Mouse (Mus musculus) heart, postnatal 25 days (tissue): ENCODE data around the gene Slc25a26. TPM values are rescaled to one million over a fixed set of nuclear protein-coding genes. Genes with fewer than 3 reads are reported as not detected.

Experiments
- DNase-seq: peaks from one replicate; pipeline ENCODE4 v3.0.0; 2022; ENCODE audit warnings: low spot score
- intact Hi-C: fragments of 180-260 bp; cut with DNase I; formaldehyde crosslinking; loops from one replicate; pipeline ENCODE4 v1.15.1; 2025
- total RNA-seq, 2 experiments: library from RNA; stranded (reverse); gene quantifications; 2 replicates each; pipeline ENCODE4 v1.2.3; 2021

Gene Slc25a26
- total RNA-seq, 2 experiments from 2014 or later: 15.9 to 18.2 TPM

DNA sequence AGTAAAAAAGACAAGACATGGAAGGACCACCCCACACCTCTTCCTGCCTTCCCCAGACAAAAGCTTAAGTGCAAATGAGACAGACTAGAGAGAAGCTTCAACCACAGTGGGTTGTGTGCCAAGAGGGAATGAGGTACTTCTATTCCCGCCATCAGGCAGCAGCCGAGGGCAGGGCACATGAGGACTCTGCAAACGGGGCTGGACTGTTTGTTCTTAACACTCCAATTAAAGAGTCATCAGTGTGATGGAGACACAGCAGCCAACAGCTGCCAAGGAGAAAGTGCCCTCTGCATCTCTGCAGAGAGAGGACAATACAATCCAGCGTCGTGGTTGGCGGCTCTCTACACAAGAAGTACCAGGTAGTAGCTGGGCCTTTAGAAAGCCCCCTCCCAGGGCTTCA lies 128.7 kb downstream of the Slc25a26 start:
- DNase-seq: no peak
- intact Hi-C loops: loop anchor here (10.0 kb wide), 1 partner anchor 186 kb away; no protein-coding TSS in a partner anchor

DNA sequence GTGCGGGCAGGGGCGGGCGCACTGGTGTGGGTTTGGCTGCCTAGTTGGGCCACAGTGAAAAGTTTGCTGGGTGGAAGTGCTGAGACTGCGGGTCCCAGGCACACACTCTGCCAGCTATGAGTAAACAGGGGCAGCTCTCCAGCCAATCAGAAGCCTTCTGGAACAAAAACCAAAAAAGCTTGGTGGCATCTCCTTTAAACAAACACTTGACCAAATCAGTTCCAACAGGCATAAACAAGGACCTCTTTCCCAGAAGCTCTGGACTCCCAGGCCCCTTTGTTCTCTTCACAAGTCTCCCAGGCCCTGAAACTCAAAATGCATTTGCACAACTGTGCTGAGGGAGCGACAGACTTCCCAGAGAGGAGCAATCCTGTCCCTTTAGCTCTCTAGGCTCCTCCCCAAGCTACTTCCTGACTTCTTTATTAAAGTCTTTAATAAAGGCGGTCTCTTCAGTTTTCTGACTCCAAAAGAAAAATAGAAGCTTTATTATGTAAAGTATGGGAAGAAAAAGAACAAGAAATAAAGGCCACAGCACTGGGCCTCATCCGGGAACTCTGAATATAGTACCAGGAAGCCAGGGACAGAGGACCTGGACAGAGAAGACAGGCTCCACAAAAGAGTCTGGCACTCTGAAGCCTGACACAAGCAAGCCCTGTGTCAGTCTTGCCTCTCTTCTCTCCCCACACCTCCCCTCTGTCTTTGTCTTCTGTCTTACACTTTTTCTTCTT lies 131.1 kb downstream of the Slc25a26 start:
- DNase-seq: no peak
- intact Hi-C loops: no loop called here

DNA sequence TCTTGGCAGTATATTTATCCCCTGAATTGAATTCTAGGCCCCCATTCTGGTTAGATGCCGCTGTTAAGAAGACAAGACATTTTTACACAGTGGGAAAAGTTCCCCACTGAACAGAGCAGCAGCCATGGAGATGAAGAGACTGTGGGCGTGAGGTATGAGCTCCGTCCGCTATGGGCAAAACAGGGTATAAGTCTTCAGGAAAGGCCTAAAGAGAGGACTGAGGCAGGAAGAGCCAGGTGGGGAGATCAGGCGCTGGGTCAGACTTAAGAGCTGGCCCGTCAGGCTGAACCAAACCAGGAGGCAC lies 131.6 kb downstream of the Slc25a26 start:
- no peak for DNase-seq
- intact Hi-C loops: no loop called here

DNA sequence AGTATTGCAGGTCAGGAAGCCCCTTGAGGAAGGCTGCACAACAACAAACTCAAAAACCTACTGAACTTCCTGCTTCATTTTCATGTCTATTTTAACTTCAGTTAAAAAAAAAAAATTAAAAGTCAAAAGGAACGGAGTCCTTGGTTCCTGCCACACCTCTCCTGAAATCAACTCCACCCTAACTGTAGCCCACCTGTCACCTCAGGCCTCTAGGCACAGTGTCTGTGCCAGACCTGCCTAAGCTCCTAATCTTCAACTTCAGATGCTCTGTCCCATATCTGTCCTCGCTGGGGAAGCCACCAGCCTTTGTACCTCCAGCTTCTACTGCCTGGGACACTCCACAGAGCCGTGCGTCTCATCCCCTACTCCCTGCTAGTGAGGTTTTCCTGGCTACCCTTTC lies 134.1 kb downstream of the Slc25a26 start:
- DNase-seq: no peak
- intact Hi-C loops: no loop called here

DNA sequence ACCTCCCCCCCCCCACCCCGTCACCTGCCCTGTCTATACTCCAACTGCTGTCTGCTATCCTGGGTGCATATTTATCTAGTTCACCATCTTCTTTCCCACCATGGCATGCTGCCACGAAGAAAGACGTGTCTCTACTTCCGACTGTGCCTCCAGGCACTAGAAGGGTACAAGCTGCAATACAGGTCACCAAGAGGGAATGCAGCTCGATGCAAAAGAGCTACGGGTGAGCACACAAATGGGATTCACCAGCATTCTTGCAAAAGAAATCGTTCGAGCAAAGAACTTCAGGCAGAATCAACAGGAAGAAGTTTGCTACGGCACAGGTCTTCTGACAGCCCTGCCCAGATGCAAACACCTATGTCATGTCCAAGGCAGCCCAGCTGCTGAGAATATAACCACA lies 134.6 kb downstream of the Slc25a26 start:
- intact Hi-C loops: no loop called here
- no peak for DNase-seq

DNA sequence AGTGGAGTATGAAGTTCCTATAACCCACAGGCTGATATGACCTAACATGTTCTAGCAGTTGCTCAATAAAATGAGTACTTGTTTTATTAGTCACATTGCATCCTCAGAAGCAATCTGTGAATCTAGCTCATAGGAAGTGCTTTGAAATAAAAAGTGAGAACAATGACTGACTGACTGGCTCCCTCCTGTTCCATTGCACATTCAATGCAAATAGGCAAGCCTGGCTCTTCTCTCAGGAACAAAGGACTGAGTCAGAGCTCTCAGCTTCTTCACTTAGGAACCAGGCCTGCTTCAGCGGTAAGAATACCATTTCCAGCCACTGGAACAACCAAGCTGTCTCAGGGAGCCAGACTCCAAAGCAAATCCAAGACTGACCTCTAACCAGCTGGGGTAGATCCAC lies 135.2 kb downstream of the Slc25a26 start:
- intact Hi-C loops: no loop called here
- no peak for DNase-seq

DNA sequence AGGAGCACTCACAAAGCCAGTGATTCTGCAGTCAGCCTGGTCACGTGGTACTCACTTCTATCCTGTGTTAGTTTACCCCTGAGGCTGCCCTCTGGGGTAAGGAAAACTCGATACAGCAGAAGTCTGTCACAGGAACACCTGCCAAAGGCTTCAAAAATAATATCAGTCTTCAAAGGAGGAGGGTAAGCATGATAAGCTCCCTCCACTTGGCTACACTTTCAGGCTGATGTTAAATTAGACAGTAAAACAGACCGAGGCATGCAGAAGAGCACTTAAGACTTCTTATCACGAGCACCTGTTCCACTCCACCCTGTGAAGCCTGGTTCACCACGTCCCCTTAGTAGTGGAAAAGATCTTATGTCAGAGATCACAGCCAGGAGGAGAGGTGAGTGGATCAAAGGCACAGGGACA lies 136.9 kb downstream of the Slc25a26 start:
- intact Hi-C loops: no loop called here
- no peak for DNase-seq

DNA sequence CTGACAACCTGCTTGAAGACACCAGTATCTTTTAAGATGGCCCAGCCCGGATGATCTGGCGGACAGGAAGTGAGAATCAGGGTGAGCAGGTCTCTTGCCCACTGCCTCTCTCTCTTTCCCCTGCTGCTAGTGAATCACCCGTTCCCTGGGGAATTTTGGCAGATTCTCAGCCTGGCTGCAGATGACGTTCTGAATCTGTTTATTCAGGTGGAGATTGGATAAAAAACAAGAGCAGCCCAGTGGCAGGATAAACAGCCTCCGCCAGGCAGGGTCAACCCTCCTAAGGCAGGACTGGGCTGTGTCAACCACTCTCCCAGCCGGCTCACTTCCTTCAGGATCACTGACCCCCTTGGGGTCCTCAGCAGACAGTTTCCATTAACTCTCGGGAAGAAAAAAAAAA lies 140.2 kb downstream of the Slc25a26 start:
- DNase-seq: peak; percentile 20
- intact Hi-C loops: no loop called here

DNA sequence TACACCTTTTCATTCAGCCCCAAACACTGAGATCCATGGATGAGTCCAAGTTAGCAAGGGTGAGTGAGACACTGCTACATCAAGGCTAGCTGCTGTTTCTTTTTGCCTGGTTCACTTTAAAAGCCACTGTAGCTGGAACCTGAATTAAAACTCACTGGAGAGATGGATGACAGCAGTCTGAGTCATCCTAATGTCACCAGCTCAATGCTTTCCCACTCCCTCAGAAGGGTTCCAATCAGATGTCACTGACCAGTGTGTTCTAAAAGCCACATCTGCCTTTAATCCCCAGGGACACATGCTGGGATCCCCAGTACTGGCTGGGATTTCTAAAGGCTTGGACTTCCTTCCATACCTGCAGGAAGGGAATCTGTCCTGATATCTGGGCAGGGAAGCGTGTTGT lies 141.9 kb downstream of the Slc25a26 start:
- no peak for DNase-seq
- intact Hi-C loops: no loop called here

DNA sequence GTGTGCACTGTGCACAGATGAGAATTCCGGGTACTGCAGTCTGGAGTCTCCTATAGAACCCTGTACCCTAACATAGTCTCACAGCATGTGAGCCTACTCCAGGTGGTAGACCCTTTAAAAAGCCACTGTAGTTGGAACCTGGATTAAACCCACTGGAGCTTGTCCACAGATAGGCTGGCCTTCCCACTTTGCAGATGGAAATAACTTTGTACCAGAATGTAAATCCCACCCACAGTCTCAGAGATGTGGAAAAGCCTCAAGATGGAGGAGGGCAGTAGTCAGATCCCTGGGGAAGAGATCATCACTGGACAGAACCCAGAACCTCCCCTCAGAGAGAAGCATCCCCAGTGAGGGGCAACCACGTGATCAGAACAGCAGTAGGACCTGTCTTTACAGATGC lies 143.9 kb downstream of the Slc25a26 start:
- intact Hi-C loops: no loop called here
- no peak for DNase-seq

DNA sequence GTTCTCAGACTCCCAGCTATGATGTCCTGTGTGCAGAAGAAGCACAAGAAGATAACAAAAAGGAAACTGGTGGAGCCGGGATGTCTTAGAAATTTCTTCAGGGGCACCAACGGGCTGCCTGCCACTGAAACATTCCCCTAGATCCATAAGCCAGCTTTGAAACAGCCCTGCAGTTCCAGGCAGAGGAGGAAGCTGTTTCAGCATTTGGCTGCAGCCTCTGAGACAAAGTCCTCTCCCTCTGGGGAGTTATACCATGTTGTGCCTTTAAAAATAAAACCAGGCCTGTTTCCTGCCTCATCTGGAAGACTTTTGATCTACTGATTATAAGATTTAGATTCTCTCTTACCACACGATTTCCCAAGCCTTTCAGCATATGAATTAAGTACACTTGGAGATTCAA lies 144.5 kb downstream of the Slc25a26 start:
- no peak for DNase-seq
- intact Hi-C loops: no loop called here

DNA sequence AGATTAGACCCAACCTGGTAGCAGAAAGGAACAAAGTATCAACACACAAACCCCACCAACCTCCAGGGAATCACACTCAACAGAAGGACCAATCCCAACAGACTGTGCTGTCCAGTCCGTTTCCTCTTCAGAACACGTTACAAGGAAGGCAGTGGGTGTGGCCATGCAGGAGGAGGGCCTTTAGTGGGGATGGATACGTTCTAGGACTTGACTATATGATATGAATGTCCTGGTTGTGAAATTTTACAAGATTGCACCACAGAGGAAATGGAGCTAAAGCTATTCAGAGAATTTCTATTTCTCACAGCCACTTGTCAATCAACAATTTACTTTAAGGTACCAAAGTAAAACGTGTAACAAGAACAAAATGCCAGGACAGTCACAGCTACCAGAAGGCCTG lies 145.6 kb downstream of the Slc25a26 start:
- no peak for DNase-seq
- intact Hi-C loops: no loop called here

DNA sequence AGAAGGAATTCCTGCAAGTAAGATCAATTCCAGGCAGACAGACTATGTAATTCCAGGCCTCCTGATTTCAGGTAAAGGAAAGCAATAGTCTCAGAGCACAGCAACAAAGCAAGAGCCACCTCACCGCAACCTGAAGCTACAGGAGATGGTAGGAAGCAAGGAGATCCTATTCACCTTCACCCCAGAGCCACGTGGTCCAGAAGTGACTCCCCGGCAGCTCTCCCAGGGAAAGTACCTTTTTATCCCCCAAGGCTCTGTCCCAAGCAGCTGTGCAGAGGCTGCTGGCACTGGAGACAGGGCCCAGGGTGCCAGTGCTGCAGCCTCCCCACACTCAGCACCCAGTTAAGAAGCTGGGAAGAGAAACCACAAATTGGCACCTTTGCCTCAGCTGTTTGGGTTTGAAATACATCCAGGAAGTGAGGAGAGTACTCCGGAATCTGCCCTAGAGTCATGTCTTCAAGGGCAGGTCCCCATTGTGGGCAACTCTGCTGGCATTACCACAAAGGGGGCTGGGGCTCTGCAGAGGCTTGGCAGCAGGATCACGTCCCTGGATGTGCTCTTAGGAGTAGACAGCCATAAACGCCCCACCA lies 146.2 kb downstream of the Slc25a26 start:
- intact Hi-C loops: no loop called here
- no peak for DNase-seq

DNA sequence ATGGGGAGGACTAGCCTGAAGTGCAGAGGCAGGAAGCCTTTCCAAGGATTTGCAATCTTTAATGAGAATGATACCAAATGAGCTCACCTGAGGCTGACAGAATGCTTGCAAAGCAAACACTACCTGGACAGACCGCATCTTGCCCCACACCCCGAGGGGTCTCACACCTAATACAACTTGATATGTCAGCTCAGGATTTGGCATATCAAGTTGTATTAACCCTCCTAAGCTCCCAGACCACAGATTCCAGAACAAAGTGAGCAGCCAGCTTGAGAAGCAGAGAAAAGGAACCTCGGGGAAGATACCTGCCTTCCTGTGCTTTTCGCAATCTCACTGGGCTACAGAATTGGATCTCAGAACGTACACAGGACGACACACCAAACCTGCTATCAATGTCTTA lies 146.8 kb downstream of the Slc25a26 start:
- intact Hi-C loops: no loop called here
- no peak for DNase-seq

DNA sequence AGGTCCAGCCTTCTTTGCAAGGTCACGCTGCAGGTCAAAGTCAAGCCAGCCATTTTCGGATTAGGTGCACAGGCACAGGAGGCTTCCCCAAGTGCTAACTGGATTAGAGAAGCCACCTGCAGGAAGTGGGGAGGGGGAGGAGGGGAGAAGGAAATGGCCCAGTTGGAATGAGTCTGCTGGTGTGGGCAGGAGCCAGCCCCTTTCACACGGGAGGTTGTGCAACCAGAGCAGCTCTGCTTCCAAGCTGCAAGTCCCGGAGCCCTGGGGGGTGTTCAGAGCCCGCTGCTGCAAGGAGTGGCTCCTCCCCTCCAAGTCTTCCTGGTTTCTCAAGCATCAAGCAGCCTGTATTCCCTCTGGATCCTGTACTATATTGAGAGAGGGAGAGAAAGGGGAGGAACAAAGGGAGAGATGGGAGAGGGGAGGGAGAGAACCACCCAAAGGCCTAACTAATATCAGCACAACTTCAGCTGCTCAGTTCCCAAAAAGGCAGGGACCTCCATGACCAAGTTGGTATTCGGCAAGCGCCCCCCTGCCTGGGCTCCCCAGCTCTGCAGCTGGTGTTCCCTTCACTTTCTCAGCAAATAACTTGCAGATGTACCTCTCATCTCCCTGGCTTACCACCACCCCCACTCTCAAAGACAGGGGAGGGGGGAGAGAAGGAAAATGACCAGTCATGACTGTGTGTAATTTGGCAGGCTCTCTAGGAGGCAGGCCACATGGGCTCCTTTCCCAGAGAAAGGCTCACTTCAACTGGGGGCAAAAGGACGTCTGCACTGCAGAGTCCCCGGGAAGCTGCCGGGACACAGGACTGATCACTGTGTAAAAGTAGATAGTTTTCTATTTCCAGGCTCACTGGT lies 147.7 kb downstream of the Slc25a26 start:
- peak; percentile 72 for DNase-seq
- intact Hi-C loops: loop anchor here (2.0 kb wide), 1 partner anchor 53 kb away; the partner anchor contains the start of gene Lrig1

DNA sequence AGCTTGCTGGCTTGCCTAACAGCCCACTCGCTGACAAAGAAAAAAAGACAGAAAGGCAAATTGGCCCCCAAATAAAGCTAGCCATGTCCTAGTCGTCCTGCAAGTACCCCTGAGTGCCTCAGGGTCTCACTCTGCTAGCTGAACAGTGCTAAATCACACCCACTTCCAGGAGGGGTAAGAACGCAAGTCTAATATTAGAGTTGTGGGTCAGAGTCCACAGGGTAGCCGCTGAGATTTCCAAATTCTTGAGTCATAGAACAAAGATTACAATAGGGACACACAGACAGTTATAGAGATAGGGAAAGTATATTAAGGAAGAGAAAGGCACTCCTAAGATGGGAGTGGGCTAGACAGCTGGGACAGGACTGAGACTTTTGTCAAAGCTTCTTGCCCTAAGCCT lies 148.4 kb downstream of the Slc25a26 start:
- intact Hi-C loops: loop anchor here (2.0 kb wide), 1 partner anchor 52 kb away; the partner anchor contains the start of gene Lrig1
- no peak for DNase-seq

DNA sequence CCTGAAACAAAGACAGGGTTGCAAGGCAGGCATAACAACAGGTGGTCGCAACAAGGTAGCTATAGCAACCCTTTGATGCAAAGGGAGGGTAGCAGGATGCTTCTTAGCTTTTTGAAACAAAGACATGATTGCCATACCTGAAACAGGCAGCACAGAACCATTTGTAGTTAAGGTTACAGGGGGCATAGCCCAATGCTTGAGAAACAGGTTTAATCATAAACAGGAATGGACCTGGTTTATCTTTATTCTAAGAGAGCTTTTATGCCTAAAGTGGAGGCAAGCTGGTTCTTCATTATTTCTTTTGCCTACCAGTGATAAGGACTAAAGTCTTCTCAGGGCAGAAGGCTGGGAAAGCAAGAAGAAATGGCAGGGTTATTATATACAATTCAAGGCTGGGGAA lies 149.5 kb downstream of the Slc25a26 start:
- intact Hi-C loops: loop anchor here (2.0 kb wide), 1 partner anchor 51 kb away; the partner anchor contains the start of gene Lrig1
- DNase-seq: no peak

DNA sequence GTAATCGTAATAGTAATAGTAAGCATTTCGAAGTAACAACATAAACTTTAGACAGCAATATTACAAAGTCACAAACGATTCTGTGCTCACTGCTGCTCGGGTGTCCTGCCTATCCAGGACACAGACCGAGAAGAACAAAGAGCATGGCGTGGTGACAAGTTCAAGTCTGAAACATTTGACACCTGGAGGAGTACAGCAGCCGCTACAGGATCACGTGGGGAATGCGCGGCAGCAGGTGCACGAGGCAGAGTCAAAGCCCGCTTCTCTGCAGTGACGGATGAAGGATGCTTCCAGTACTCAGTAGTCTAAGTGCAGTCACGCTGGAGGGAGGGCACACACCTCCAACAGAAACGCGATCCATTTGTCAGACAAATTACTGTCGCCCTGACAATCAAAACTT lies 151.4 kb downstream of the Slc25a26 start:
- intact Hi-C loops: no loop called here
- DNase-seq: no peak

DNA sequence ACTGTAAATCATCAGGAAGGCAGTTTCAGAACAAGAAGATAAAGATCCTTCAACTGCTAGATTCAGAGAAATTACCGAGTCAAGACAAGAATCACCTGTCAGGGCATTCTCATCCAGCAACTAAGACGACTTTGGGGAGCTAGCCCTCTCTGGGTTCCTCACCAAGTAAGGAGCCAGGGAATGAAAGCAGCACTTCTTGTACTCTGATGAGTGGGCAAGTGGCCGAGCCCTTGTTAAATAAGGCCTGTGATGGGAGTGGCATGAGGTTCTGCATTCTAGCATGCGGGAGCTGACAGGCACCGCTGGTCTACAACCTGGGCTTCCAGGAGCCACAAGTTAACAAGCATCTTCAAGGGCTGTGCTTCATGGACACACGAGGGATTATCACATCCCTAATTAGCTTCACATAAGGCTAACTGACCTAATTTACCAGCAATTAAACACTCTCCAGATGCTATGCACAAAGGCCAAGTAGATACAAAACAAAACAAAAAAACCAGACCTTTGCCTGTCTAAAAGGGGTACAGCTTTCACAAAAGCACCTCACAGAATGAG lies 152.6 kb downstream of the Slc25a26 start:
- intact Hi-C loops: no loop called here
- DNase-seq: no peak

DNA sequence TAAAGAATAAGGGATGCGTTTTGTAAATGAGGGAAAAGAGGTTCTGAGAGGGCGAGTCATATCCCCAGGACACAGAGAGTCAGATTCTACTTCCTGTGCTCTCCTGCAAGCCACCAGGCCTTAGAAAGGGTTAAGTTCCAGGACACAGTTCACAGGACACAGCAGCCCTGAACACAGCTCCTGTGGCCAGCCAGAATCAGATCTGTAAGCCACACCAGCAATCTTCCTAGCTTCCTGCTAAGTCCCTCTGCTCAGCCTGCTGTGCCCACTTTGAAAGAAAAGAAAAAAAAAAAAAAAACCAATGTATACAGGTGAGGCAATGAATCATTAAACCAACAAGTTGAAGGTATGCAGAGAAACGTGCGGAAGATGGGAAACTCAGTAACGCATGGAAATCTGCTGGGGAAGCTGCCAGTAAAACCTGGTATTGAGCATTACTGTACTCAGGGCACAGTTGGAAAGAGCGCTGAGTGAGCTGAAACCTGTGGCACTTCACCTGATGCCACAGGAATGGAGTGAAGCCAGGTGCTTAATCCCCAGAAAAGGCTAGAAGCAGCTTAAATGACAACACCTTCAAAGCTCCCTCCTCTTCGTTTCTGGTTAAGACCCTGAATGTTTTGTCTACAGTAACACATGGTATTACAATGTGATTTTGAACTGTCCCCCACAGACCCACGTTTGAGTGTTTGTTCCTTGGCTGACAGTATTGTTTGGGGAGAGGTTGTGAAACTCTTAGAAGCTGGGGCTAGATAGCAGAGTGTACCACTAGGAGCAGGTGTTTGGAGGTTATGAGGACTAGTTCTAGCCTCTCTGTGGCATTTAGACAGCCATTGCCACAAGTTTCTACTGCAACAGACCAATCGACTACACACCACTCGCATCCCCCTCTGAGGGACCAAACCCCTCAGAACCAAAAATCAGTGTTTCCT lies 153.5 kb downstream of the Slc25a26 start:
- intact Hi-C loops: no loop called here
- no peak for DNase-seq
